Mouse (Mus musculus): ENCODE measurements around the gene Cfc1.

- TF ChIP-seq CHD2 (IDR thresholded peaks at IDR 0.05; ENCODE audit: low read depth, low read length) (no peak), ZC3H11A (IDR thresholded peaks at IDR 0.05; ENCODE audit: borderline replicate concordance, low read depth, low read length) (no peak)
Measured at GRCm38 (mm10) chr1:34584736-34585135, 49.3 kb downstream of the Cfc1 start.
